Mouse (Mus musculus) brain, adult 2 months (tissue): Measurements from ENCODE around the gene Ccdc84.
A peak's percentile ranks its signal among the peaks of the same experiment; 100 is the strongest.
"Not testable (repeated sequence)": the region's sequence is repeated elsewhere in the genome, so short reads cannot be mapped to it uniquely, and the experiment has no call there.

ENCODE experiments used
- DNase-seq: peaks from one replicate; pipeline ENCODE4 v3.0.0; 2011; ENCODE audit warnings: low read depth, low spot score

Ccdc84 gene

GRCm38 (mm10) chr9:44418519-44419385 is at the start of gene Ccdc84:
Gene Ccdc84 (minus strand): TSS chr9:44418569.
- DNase-seq = peak; percentile 79

GRCm38 (mm10) chr9:44461950-44462349 is 43.6 kb upstream of the Ccdc84 start:
- peak; percentile 17 for DNase-seq

DNA sequence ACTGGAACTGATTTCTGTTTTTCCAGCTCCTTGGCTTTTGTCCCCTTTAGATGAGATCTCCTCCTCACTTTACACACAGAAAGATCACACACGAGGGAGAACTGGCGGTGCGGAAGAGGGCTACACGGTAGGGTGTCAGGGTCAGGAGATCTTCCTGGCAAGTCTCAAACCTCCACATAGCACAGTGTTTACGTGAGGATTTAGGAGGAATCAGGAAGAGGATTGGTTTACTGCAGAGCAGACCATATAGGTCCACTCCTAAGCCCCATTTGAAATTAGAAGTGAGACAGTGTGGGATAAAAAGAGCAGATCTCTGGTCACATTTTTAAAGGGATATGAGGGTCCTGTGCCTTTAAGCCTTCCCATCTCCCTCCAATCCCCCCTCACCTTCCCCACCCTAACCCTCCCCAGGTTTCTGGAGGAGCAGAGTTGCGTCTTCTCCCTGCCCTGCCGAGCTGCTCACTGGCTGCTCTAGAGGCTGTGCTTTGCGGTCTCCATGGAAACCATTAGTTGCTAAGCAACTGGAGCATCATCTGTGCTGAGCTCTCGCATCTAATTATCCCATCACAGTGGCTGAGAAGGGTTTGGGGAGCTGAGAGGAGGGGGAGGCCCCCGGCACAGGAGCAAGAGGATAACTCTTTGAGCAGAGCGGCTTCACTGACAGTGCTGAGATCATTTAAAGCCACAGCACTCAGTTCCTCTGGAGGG is 38.8 kb upstream of the Ccdc84 start:
- peak; percentile 98 for DNase-seq

- peak; percentile 34 for DNase-seq
These were observed 36.5 kb upstream of the Ccdc84 start, which contains the start of gene Upk2 for GRCm38 (mm10) chr9:44454891-44455220. Gene Upk2 (minus strand): TSS chr9:44454976.

DNA sequence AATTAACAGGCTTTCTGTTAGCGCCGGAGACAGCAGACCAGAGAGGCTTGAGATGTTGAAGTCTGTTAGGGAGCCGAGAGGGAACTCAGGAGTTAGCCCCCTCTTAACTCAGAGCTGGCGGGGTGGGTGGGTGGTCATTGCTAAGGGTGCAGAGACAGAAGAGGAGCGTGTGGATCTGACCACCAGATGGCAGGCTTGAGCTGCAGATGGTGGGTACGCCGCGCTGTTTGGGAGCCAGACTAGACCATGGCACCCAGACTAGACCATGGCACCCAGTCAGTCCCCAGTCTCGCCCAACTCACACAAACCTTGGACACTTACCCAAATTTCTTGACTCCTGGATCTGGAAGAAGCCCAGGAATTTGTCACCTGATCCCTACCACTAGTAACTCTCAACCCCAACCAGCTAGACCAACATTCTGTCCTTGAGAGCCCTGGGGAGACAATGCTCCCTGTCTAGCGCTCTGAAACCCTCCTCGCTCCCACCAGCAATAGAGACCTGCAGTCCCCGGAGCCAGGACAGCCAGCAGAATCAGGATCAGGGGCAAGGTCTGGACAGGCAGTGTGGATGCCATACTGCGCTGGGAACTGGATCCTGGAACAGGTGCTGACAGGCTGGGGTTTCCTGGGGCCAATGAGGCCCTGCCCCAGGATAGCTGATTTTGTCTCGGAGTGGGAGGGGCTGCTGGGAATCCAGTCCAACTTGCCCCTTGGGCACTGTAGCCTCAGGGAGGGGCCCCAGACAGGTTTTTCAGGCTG is 35.9 kb upstream of the Ccdc84 start:
- peak; percentile 86 for DNase-seq

- no peak for DNase-seq
These were observed 32.0 kb upstream of the Ccdc84 start for GRCm38 (mm10) chr9:44450387-44450786.

DNA sequence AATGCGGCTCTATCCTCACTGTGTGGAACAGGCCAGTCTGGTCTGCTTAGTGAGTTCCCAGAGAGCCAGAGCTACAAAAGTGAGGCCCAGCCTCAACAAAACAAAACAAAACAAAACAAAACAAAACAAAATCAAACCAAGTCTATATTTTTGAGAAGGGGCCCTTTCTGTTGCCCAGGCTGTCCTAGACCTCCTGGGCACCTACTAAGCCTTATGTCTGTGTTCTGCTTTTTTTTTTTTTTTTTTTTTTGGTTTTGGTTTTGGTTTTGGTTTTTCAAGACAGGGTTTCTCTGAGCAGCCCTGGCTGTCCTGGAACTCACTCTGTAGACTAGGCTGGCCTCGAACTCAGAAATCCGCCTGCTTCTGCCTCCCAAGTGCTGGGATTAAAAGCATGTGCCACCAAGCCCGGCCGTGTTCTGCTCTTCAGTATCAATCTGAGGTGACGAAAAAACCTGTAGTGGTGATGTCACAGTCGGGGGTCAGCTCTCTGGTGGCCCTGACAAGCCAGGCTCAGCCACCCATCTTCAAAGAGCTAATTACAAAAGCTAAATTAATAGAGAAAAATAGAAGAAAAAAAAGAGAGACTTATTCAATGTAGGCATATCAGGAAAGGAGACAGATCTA is 26.1 kb upstream of the Ccdc84 start:
- not testable (repeated sequence) for DNase-seq

DNA sequence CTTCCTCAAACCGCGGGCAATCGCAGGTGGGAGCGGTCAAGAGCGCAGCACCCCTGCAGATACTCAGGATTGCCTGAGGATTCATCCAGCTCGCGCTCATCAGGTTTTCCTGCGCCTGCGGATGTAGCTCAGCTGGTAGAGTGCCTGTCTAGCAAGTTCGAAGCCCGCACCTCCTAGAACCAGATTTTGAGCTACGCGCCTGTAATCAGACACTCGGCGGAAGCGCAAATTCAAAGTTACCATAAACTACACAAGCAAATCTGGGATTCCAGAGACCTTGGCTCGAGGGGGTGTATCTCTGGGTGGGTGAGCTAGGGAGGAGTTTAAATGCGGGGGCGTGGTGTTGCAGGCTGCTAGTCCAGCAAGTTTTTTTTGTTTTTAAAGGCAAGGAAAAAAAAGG is 22.6 kb upstream of the Ccdc84 start, which contains the start of gene Foxr1:
TSS of gene Foxr1 (minus strand) at position 176 of the 400 bp plus-strand sequence.
- DNase-seq = no peak

GRCm38 (mm10) chr9:44435747-44436146 is 17.4 kb upstream of the Ccdc84 start:
- DNase-seq = no peak

DNA sequence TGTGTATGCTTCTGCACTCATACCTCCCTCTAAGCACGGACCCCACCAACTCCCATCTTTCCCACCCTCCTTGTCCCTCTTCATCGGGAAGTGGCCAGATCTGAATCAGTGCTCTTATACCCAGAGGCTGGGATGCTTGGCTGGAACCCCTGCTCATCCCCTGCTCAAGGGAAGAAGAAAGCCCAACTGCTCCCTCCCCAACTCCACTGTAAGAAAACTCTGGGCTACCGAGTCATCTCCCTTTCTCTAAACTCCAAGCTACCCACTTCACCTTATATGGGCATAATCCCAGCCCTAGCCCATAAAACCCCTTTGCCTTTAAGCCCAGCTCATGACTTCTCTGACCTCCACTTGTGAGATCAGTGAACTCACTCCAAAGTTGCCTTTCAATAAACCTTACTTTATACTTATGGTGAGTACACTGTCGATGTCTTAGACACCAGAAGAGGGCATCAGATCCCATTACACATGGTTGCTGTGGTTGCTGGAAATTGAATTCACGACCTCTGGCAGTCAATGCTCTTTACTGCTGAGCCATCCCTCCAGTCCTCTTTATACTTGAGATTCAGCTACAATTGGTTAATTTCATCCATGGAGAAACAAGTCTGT is 14.3 kb upstream of the Ccdc84 start:
- DNase-seq = no peak

- DNase-seq = no peak
These were observed 5.2 kb upstream of the Ccdc84 start for GRCm38 (mm10) chr9:44423576-44423975.

DNA sequence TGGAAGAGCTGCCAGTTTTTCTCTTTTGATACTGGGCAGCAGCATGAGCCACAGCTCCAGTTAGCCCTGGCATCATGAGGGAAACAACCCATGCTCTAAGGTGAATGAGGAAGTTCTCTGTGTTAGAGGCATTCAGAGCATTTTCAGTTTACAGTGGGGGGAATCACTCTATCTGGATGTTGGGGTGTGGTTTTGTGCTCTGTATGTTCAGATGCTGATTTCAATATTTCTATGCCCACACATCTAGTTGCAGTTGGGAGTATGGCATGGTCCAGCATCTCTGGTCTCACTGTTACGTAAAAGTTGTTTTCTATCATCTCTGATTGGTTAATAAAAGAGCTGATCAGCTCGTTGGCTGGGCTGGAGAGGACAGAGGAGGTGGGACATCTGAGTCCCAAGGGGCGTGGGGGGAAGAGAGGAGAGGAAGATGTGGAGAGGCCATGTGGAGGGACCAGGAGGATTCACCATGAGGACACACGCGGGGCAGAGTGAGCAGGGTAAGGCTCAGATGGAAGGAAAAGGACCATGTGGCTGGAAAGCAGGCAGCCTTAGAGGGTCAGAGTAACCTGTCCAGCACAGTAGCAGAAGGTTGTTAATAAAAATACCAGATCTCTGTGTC is 2.0 kb upstream of the Ccdc84 start:
- DNase-seq = no peak

- not testable (repeated sequence) for DNase-seq
These were observed 1.4 kb upstream of the Ccdc84 start for GRCm38 (mm10) chr9:44419730-44420129.

- DNase-seq = peak; percentile 97
These were observed 441 bp downstream of the Ccdc84 start for GRCm38 (mm10) chr9:44417892-44418363.

- no peak for DNase-seq
These were observed 1.0 kb downstream of the Ccdc84 start for GRCm38 (mm10) chr9:44417156-44417891.

DNA sequence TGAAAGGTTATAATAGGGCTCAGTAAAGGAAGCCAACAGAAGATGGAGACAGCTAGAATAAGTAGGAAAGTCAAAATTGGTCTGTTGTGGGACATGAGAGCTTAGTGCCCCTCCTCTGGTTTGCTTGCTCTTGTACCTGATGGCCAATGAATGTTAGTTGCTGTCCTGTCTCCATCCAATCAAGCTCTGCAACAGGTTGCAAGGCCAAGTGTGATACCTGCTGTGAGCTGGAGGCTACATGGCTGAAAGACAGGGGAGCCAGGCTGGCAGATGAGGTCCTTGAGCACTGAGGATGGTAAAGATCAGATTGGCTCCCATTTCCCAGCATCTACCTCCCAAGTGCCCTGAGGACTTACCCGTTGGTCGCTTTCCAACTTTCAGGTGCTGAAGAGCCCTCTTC is 5.6 kb downstream of the Ccdc84 start:
- DNase-seq = no peak

- DNase-seq = no peak
These were observed 6.1 kb downstream of the Ccdc84 start for GRCm38 (mm10) chr9:44412306-44412705.

GRCm38 (mm10) chr9:44411601-44412130 is 6.7 kb downstream of the Ccdc84 start:
- no peak for DNase-seq

- no peak for DNase-seq
These were observed 7.6 kb downstream of the Ccdc84 start for GRCm38 (mm10) chr9:44410647-44411336.
